In genomic region chr6:72508596-72508995, GRCm38 (mm10) we compare ENCODE assay signal across 19 mouse cellular contexts. TPM values are rescaled to one million over a fixed set of nuclear protein-coding genes. Genes with fewer than 3 reads are reported as not detected.
DNase-seq lines count a peak whose midpoint lies in the region; ATAC-seq and TF ChIP-seq lines count a peak whose summit lies in the region.
"Had no signal": no experiment of that assay in that cellular context is flagged by ENCODE, and none has a peak within 500 bp of the region (broad histone marks: within the 10 kb centered on the region; RNA-seq: fewer than 3 reads in every experiment).

No protein-coding gene starts in this region.

- TF ChIP-seq RAD21 in MEL (IDR thresholded peaks at IDR 0.05; ENCODE audit: low read depth, low read length) = no peak

- H3K4me1 ChIP-seq in MEL (ENCODE audit: control insufficient read depth in 1 of 2, insufficient read depth in 2 of 2, low read length in 2 of 2) = peaks cover 24 to 34% of the 10 kb centered on the region in 2 experiments
- peaks cover 44% of the 10 kb centered on the region for H3K4me1 ChIP-seq in embryonic facial prominence, embryonic 15.5 days

- DNase-seq in gastrocnemius, postnatal 14 days = peak; percentile 46
- no peak for DNase-seq in gastrocnemius, postnatal 4 days (ENCODE audit: low spot score in 2 of 2)
- DNase-seq in 3134 (ENCODE audit: extremely low read depth, insufficient read length, low spot score) = peak; percentile 28
- no peak for DNase-seq in MEL (ENCODE audit: low read depth, low spot score)
- no peak for DNase-seq in embryo, embryonic 10 days (ENCODE audit: low spot score)
- no peak for DNase-seq in kidney, adult 18-20 months
- DNase-seq in right cerebral cortex, adult 2 months (ENCODE audit: low spot score in 2 of 2) = no peak
- DNase-seq: cerebellum, postnatal 14 days; heart, postnatal 4 days; kidney, adult 9 months; layer of hippocampus, adult 9-11 months; lung, postnatal 4 days; midbrain, embryonic 14.5 days; thymus, postnatal 4 days had no signal

- no peak for TF ChIP-seq CTCF in MEL (IDR thresholded peaks at IDR 0.05 in 2 of 3, conservative IDR thresholded peaks at IDR 0.05 in 1 of 3; ENCODE audit: control insufficient read depth in 1 of 3, insufficient read depth in 1 of 3, low read depth in 2 of 3, low read length in 3 of 3, poor library complexity in 1 of 3, severe bottlenecking in 1 of 3)

- H3K36me3 ChIP-seq in MEL (ENCODE audit: control insufficient read depth in 1 of 2, insufficient read depth in 2 of 2, low read length in 2 of 2) = peaks cover 0 to 27% of the 10 kb centered on the region in 2 experiments; a peak in 2 of 4 replicates
- no peaks in the 10 kb centered on the region for H3K36me3 ChIP-seq in embryonic facial prominence, embryonic 15.5 days
- H3K36me3 ChIP-seq: heart, embryonic 10.5 days; liver, embryonic 15.5 days had no signal

- intact Hi-C loops in gastrocnemius, postnatal 14 days (cut with DNase I; ENCODE audit: low total_unique reads) = no loop called here

- H3K4me3 ChIP-seq in MEL (ENCODE audit: control insufficient read depth in 1 of 2, insufficient read depth in 1 of 2, low read depth in 2 of 2, low read length in 2 of 2) = no peak overlapping the region
- no peak overlapping the region for H3K4me3 ChIP-seq in embryonic facial prominence, embryonic 15.5 days (replicated peaks)
- H3K4me3 ChIP-seq: erythroblast, embryonic 14.5 days; heart, embryonic 10.5 days; liver, embryonic 15.5 days had no signal

- H3K27ac ChIP-seq in MEL (ENCODE audit: control insufficient read depth, low read depth, low read length) = no peak overlapping the region
- H3K27ac ChIP-seq in embryonic facial prominence, embryonic 15.5 days (replicated peaks) = peak overlapping the region; percentile 74
- H3K27ac ChIP-seq: heart, embryonic 10.5 days; liver, embryonic 15.5 days had no signal

- no peak overlapping the region for H3K9ac ChIP-seq in MEL (ENCODE audit: control insufficient read depth, low read depth, low read length, poor library complexity, severe bottlenecking)
- H3K9ac ChIP-seq in embryonic facial prominence, embryonic 15.5 days = no peak overlapping the region
- H3K9ac ChIP-seq: liver, embryonic 15.5 days had no signal

- no peak for TF ChIP-seq POLR2A in MEL (IDR thresholded peaks at IDR 0.05; ENCODE audit: control insufficient read depth in 1 of 2, insufficient read depth in 1 of 2, low read depth in 1 of 2, low read length in 2 of 2, poor library complexity in 1 of 2)

- 59% methylated on average over 4 of the region's 4 CpGs for WGBS in embryonic facial prominence, embryonic 15.5 days

- no peak for ATAC-seq in embryonic facial prominence, embryonic 15.5 days (ENCODE audit: insufficient number of reproducible peaks, low FRiP score, low TSS enrichment, low read depth)
- ATAC-seq: CD4-positive, CD25-positive, alpha-beta regulatory T cell, adult 4 months had no signal

- H3K9me3 ChIP-seq in MEL (replicated peaks; ENCODE audit: insufficient read depth, low read length) = no peaks in the 10 kb centered on the region
- H3K9me3 ChIP-seq in embryonic facial prominence, embryonic 15.5 days (replicated peaks) = no peaks in the 10 kb centered on the region
- H3K9me3 ChIP-seq: heart, embryonic 10.5 days; liver, embryonic 15.5 days had no signal

- H3K27me3 ChIP-seq in MEL (ENCODE audit: control insufficient read depth in 1 of 2, insufficient read depth in 2 of 2, low read length in 2 of 2) = no peaks in the 10 kb centered on the region
- H3K27me3 ChIP-seq in embryonic facial prominence, embryonic 15.5 days = no peaks in the 10 kb centered on the region
- H3K27me3 ChIP-seq: liver, embryonic 15.5 days had no signal

- no peak overlapping the region for H3K4me2 ChIP-seq in embryonic facial prominence, embryonic 15.5 days (replicated peaks)
- H3K4me2 ChIP-seq: liver, embryonic 15.5 days had no signal

- TF ChIP-seq EP300 in MEL (IDR thresholded peaks at IDR 0.05; ENCODE audit: low read depth in 1 of 2, low read length in 2 of 2) = 0 out of 4 replicates have a peak, but pooled peaks of 1 of the 2 experiments have one; percentile 12

- peaks cover 2% of the 10 kb centered on the region; the same call in 1 of the 2 replicates for H3K79me2 ChIP-seq in MEL (ENCODE audit: control insufficient read depth, insufficient read depth, low read length, poor library complexity)

TF ChIP-seq in MEL, 35 proteins besides CTCF, POLR2A, EP300 and RAD21:
- TF ChIP-seq TCF12 (IDR thresholded peaks at IDR 0.05; ENCODE audit: low read depth, low read length) = 0 out of 2 replicates have a peak, but pooled peaks have one; percentile 8
- no peak for TF ChIP-seq MAZ (IDR thresholded peaks at IDR 0.05; ENCODE audit: low read depth, low read length)
- no peak for TF ChIP-seq CHD1 (IDR thresholded peaks at IDR 0.05; ENCODE audit: low read depth, low read length)
- no peak for TF ChIP-seq KAT2A (conservative IDR thresholded peaks at IDR 0.05; ENCODE audit: low read depth, low read length)
TF ChIP-seq in MEL: peak in this region for 1.

RNA-seq across cellular contexts. Expression of gene Sh2d6, which starts 12.9 kb away (rescaled TPM):
- total RNA-seq in gastrocnemius, postnatal 14 days (2021) = under 1 TPM; 0.78 to 0.98 TPM
- total RNA-seq in gastrocnemius, postnatal 4 days (2021) = under 1 TPM; 0.20 to 0.26 TPM
- not detected in 2 replicates for total RNA-seq in MEL (2012; rRNA removed)
- polyA plus RNA-seq in MEL (2012; ENCODE audit: insufficient read depth in 1 of 2, insufficient read length in 2 of 2, low read depth in 1 of 2, low replicate concordance in 2 of 2, missing spikeins in 1 of 2) = under 1 TPM in 1 of 2 experiments, not detected in 1; 0.17 TPM
- polyA plus RNA-seq in embryonic facial prominence, embryonic 15.5 days (2015; fragmentation: Nextera tagmentation; extraction: Ambion mirVana) = 0.18 and 0.49 TPM in 2 replicates
- polyA plus RNA-seq: CD4-positive, CD25-positive, alpha-beta regulatory T cell, adult 4 months; erythroblast, embryonic 14.5 days; heart, embryonic 10.5 days; liver, embryonic 15.5 days had no signal

RNA-seq across cellular contexts. Expression of gene Capg, which starts 35.6 kb away (rescaled TPM):
- 10 to 100 TPM; 11.5 to 15.4 TPM for total RNA-seq in gastrocnemius, postnatal 14 days (2021)
- 10 to 100 TPM; 15.8 to 16.6 TPM for total RNA-seq in gastrocnemius, postnatal 4 days (2021)
- total RNA-seq in MEL (2012; rRNA removed) = 222 and 241 TPM in 2 replicates
- polyA plus RNA-seq in MEL (2012; ENCODE audit: insufficient read depth in 1 of 2, insufficient read length in 2 of 2, low read depth in 1 of 2, low replicate concordance in 2 of 2, missing spikeins in 1 of 2) = 100 to 1,000 TPM in 1 of 2 experiments, not detected in 1; 283 TPM
- 122 and 132 TPM in 2 replicates for polyA plus RNA-seq in embryonic facial prominence, embryonic 15.5 days (2015; fragmentation: Nextera tagmentation; extraction: Ambion mirVana)

Comparison
In these comparisons a context has a peak if more than half of its experiments do, and no peak if none do; other contexts are left out.
1. DNase-seq: peak in gastrocnemius, postnatal 14 days (single experiment) and 3134 (single experiment); none in gastrocnemius, postnatal 4 days (0 of 2), MEL (single experiment), embryo, embryonic 10 days (single experiment), kidney, adult 18-20 months (single experiment) and right cerebral cortex, adult 2 months (0 of 2).
2. RNA of gene Capg, which starts 35.6 kb away (total RNA-seq): 222 to 241 TPM in MEL; 15.8 to 16.6 TPM in gastrocnemius, postnatal 4 days and 11.5 to 15.4 TPM in gastrocnemius, postnatal 14 days; every median in the first group is over 10 times any median in the second.